Mouse (Mus musculus) embryonic facial prominence, embryonic 13.5 days (tissue): ENCODE measurements around the gene Pcbd1. TPM values are rescaled to one million over a fixed set of nuclear protein-coding genes. Genes with fewer than 3 reads are reported as not detected.

Experiments used
- ATAC-seq: fragments of 200-750 bp; cut with Nextera tagmentation; 2 replicates; pipeline ENCODE4 v1.8.0; 2017; ENCODE audit warnings: low read depth; ENCODE audit not compliant: insufficient number of reproducible peaks, insufficient read depth, low FRiP score, low TSS enrichment
- H3K27ac ChIP-seq: fragments of 300-500 bp; sonication (generic); 2 replicates; pipeline ENCODE4 v1.5.1; 2015; ENCODE audit warnings: moderate library complexity, mild to moderate bottlenecking, inconsistent platforms
- H3K27me3 ChIP-seq: fragments of 300-500 bp; sonication (generic); 2 replicates; pipeline ENCODE4 v1.6.1; 2015; ENCODE audit warnings: mild to moderate bottlenecking, inconsistent platforms
- H3K36me3 ChIP-seq: fragments of 300-500 bp; sonication (generic); 2 replicates; pipeline ENCODE4 v1.6.1; 2015; ENCODE audit warnings: mild to moderate bottlenecking, inconsistent platforms
- H3K4me1 ChIP-seq: fragments of 300-500 bp; sonication (generic); 2 replicates; pipeline ENCODE4 v1.6.1; 2015; ENCODE audit warnings: inconsistent platforms
- H3K4me2 ChIP-seq: fragments of 300-500 bp; sonication (generic); 2 replicates; pipeline ENCODE4 v1.6.1; 2015; ENCODE audit warnings: moderate library complexity, mild to moderate bottlenecking, inconsistent platforms
- H3K4me3 ChIP-seq: fragments of 300-500 bp; sonication (generic); 2 replicates; pipeline ENCODE4 v1.5.1; 2015; ENCODE audit warnings: mild to moderate bottlenecking, inconsistent platforms
- H3K9ac ChIP-seq: fragments of 300-500 bp; sonication (generic); 2 replicates; pipeline ENCODE4 v1.6.1; 2015; ENCODE audit warnings: mild to moderate bottlenecking, inconsistent platforms
- H3K9me3 ChIP-seq: fragments of 300-500 bp; sonication (generic); 2 replicates; pipeline ENCODE4 v1.6.1; 2016; ENCODE audit warnings: inconsistent platforms
- WGBS: fragments of 180-500 bp; shearing (Covaris S2); methylation state at CpG from one replicate; pipeline ENCODE4 v1.1.7; 2015; ENCODE audit warnings: mixed read lengths; 5-methylcytosine and 5-hydroxymethylcytosine counted together
- polyA plus RNA-seq: library from polyadenylated mRNA; unstranded; fragments of >200 nt; fragmentation: Nextera tagmentation; extraction: Ambion mirVana; gene quantifications from 2 replicates; pipeline ENCODE4 v1.2.1, GENCODE M21; 2015

Pcbd1 gene
- polyA plus RNA-seq, 1 experiment from 2014 or later = 12.9 TPM

- Histone ChIP-seq H3K4me2 (peak overlapping the region; percentile 45), H3K4me3 (0 out of 2 replicates have a peak overlapping the region, but pooled peaks have one; percentile 13), H3K4me1 (peaks cover 31% of the 10 kb centered on the region), H3K36me3 (no peaks in the 10 kb centered on the region), H3K9ac (0 out of 2 replicates have a peak overlapping the region, but pooled peaks have one; percentile 32), H3K27ac (no peak overlapping the region), H3K9me3 (no peaks in the 10 kb centered on the region), H3K27me3 (no peaks in the 10 kb centered on the region)
- 0 out of 2 replicates have a peak, but pooled peaks have one; percentile 16 for ATAC-seq
- WGBS = 4% methylated on average over 8 of the region's 8 CpGs
These were observed 20.5 kb upstream of the Pcbd1 start for GRCm38 (mm10) chr10:61068436-61069192.

- no peaks in the 10 kb centered on the region for H3K9me3 ChIP-seq
- 0 out of 2 replicates have a peak overlapping the region, but pooled peaks have one; percentile 32 for H3K9ac ChIP-seq
- H3K27me3 ChIP-seq = no peaks in the 10 kb centered on the region
- H3K27ac ChIP-seq = no peak overlapping the region
- peak overlapping the region; percentile 13; the same call in 1 of the 2 replicates for H3K4me3 ChIP-seq
- H3K4me2 ChIP-seq = peak overlapping the region; percentile 45
- ATAC-seq = no peak
- H3K36me3 ChIP-seq = no peaks in the 10 kb centered on the region
- peaks cover 29% of the 10 kb centered on the region for H3K4me1 ChIP-seq
- WGBS = 15% methylated on average over 13 of the region's 13 CpGs
These were observed 19.9 kb upstream of the Pcbd1 start for GRCm38 (mm10) chr10:61069248-61069647.

GRCm38 (mm10) chr10:61072324-61072723 lies 16.8 kb upstream of the Pcbd1 start:
- Histone ChIP-seq H3K9ac (no peak overlapping the region), H3K4me2 (no peak overlapping the region), H3K4me3 (no peak overlapping the region), H3K4me1 (peaks cover 14% of the 10 kb centered on the region), H3K27me3 (no peaks in the 10 kb centered on the region), H3K9me3 (no peaks in the 10 kb centered on the region), H3K36me3 (no peaks in the 10 kb centered on the region), H3K27ac (no peak overlapping the region)
- no peak for ATAC-seq
- 12% methylated on average over 16 of the region's 16 CpGs for WGBS

GRCm38 (mm10) chr10:61074643-61075042 lies 14.5 kb upstream of the Pcbd1 start:
- Histone ChIP-seq H3K4me1 (no peaks in the 10 kb centered on the region), H3K9me3 (no peaks in the 10 kb centered on the region), H3K36me3 (no peaks in the 10 kb centered on the region), H3K27me3 (no peaks in the 10 kb centered on the region), H3K9ac (no peak overlapping the region), H3K4me3 (no peak overlapping the region), H3K27ac (no peak overlapping the region), H3K4me2 (no peak overlapping the region)
- 17% methylated on average over 1 of the region's 1 CpGs for WGBS
- ATAC-seq = no peak

- Histone ChIP-seq H3K4me3 (no peak overlapping the region), H3K4me1 (peaks cover 7% of the 10 kb centered on the region), H3K9ac (no peak overlapping the region), H3K9me3 (no peaks in the 10 kb centered on the region), H3K4me2 (no peak overlapping the region), H3K27me3 (no peaks in the 10 kb centered on the region), H3K36me3 (no peaks in the 10 kb centered on the region), H3K27ac (no peak overlapping the region)
- ATAC-seq = no peak
- WGBS = 91% methylated on average over 3 of the region's 3 CpGs
These were observed 13.5 kb upstream of the Pcbd1 start for GRCm38 (mm10) chr10:61075607-61076006.

- WGBS = 38% methylated on average over 14 of the region's 14 CpGs
- Histone ChIP-seq H3K4me1 (peaks cover 11% of the 10 kb centered on the region), H3K27me3 (no peaks in the 10 kb centered on the region), H3K27ac (peak overlapping the region; percentile 55), H3K4me3 (peak overlapping the region; percentile 14; the same call in 1 of the 2 replicates), H3K4me2 (peak overlapping the region; percentile 48), H3K36me3 (no peaks in the 10 kb centered on the region), H3K9ac (no peak overlapping the region), H3K9me3 (no peaks in the 10 kb centered on the region)
- peak; percentile 89 for ATAC-seq
These were observed 8.8 kb upstream of the Pcbd1 start for GRCm38 (mm10) chr10:61080227-61080930.

- no peak overlapping the region for H3K9ac ChIP-seq
- H3K4me2 ChIP-seq = no peak overlapping the region
- WGBS = 75% methylated on average over 11 of the region's 11 CpGs
- H3K27me3 ChIP-seq = no peaks in the 10 kb centered on the region
- no peaks in the 10 kb centered on the region for H3K9me3 ChIP-seq
- H3K4me3 ChIP-seq = no peak overlapping the region
- peaks cover 11% of the 10 kb centered on the region for H3K4me1 ChIP-seq
- ATAC-seq = no peak
- H3K27ac ChIP-seq = peak overlapping the region; percentile 34; the same call in 1 of the 2 replicates
- no peaks in the 10 kb centered on the region for H3K36me3 ChIP-seq
These were observed 8.2 kb upstream of the Pcbd1 start for GRCm38 (mm10) chr10:61080931-61081255.

GRCm38 (mm10) chr10:61085364-61085763 lies 3.8 kb upstream of the Pcbd1 start:
- H3K27ac ChIP-seq = no peak overlapping the region
- H3K4me3 ChIP-seq = no peak overlapping the region
- peaks cover 20% of the 10 kb centered on the region for H3K4me1 ChIP-seq
- 86% methylated on average over 2 of the region's 2 CpGs for WGBS
- H3K36me3 ChIP-seq = no peaks in the 10 kb centered on the region
- no peaks in the 10 kb centered on the region for H3K27me3 ChIP-seq
- no peak overlapping the region for H3K4me2 ChIP-seq
- ATAC-seq = no peak
- no peaks in the 10 kb centered on the region for H3K9me3 ChIP-seq
- H3K9ac ChIP-seq = no peak overlapping the region

- Histone ChIP-seq H3K9me3 (no peaks in the 10 kb centered on the region), H3K4me1 (peaks cover 14% of the 10 kb centered on the region), H3K27ac (no peak overlapping the region), H3K4me2 (no peak overlapping the region), H3K36me3 (no peaks in the 10 kb centered on the region), H3K27me3 (no peaks in the 10 kb centered on the region), H3K4me3 (no peak overlapping the region), H3K9ac (no peak overlapping the region)
- ATAC-seq = no peak
- WGBS = 35% methylated on average over 3 of the region's 3 CpGs
These were observed 2.6 kb upstream of the Pcbd1 start for GRCm38 (mm10) chr10:61086502-61086901.

- 75% methylated on average over 3 of the region's 3 CpGs for WGBS
- Histone ChIP-seq H3K27me3 (no peaks in the 10 kb centered on the region), H3K4me3 (no peak overlapping the region), H3K9ac (no peak overlapping the region), H3K4me2 (no peak overlapping the region), H3K4me1 (peaks cover 14% of the 10 kb centered on the region), H3K9me3 (no peaks in the 10 kb centered on the region), H3K36me3 (no peaks in the 10 kb centered on the region), H3K27ac (no peak overlapping the region)
- ATAC-seq = no peak
These were observed 663 bp upstream of the Pcbd1 start for GRCm38 (mm10) chr10:61088468-61088867.

- Histone ChIP-seq H3K4me3 (no peak overlapping the region), H3K4me2 (no peak overlapping the region), H3K36me3 (peaks cover 5% of the 10 kb centered on the region; the same call in 1 of the 2 replicates), H3K4me1 (peaks cover 14% of the 10 kb centered on the region), H3K27me3 (no peaks in the 10 kb centered on the region), H3K27ac (no peak overlapping the region), H3K9ac (no peak overlapping the region), H3K9me3 (no peaks in the 10 kb centered on the region)
- 62% methylated on average over 6 of the region's 6 CpGs for WGBS
- no peak for ATAC-seq
These were observed 2.7 kb downstream of the Pcbd1 start for GRCm38 (mm10) chr10:61091866-61092265.
